Mouse (Mus musculus): ENCODE data around the gene 1700025G04Rik.
A peak's percentile ranks its signal among the peaks of the same experiment; 100 is the strongest.

- TF ChIP-seq E2F4 (IDR thresholded peaks at IDR 0.05; ENCODE audit: insufficient replicate concordance, low read depth, low read length) = no peak
- TF ChIP-seq ZNF384 (IDR thresholded peaks at IDR 0.05; ENCODE audit: low read depth, low read length) = no peak
- no peak for TF ChIP-seq NRF1 (IDR thresholded peaks at IDR 0.05; ENCODE audit: low read depth, low read length)
- no peak for TF ChIP-seq ETS1 (conservative IDR thresholded peaks at IDR 0.05; ENCODE audit: low read depth, low read length)
- TF ChIP-seq CTCF (conservative IDR thresholded peaks at IDR 0.05 in 1 of 2, IDR thresholded peaks at IDR 0.05 in 1 of 2; ENCODE audit: low read depth in 2 of 2, low read length in 2 of 2) = no peak
- no peak for TF ChIP-seq ZC3H11A (IDR thresholded peaks at IDR 0.05; ENCODE audit: low read depth, low read length)
- no peak for TF ChIP-seq POLR2A (IDR thresholded peaks at IDR 0.05; ENCODE audit: low read depth, low read length)
- no peak for TF ChIP-seq SIN3A (IDR thresholded peaks at IDR 0.05; ENCODE audit: low read length)
- no peak for TF ChIP-seq CHD1 (IDR thresholded peaks at IDR 0.05; ENCODE audit: low read depth, low read length)
- no peak for TF ChIP-seq GABPA (IDR thresholded peaks at IDR 0.05; ENCODE audit: insufficient replicate concordance, low read depth, low read length)
- no peak for TF ChIP-seq MAZ (IDR thresholded peaks at IDR 0.05; ENCODE audit: low read depth, low read length)
- no peak for TF ChIP-seq MXI1 (IDR thresholded peaks at IDR 0.05; ENCODE audit: low read depth, low read length)
- TF ChIP-seq EP300 (IDR thresholded peaks at IDR 0.05; ENCODE audit: low read length) = 0 out of 2 replicates have a peak, but pooled peaks have one; percentile 26
- peak; percentile 62; the same call in 1 of the 2 replicates for TF ChIP-seq BHLHE40 (IDR thresholded peaks at IDR 0.05; ENCODE audit: low read depth, low read length)
Observed at GRCm38 (mm10) chr1:152053112-152053511, 36.8 kb downstream of the 1700025G04Rik start.
